Mouse (Mus musculus): ENCODE measurements around the gene Cwc22.

Cwc22 gene

GRCm38 (mm10) chr2:77945596-77946485, at the start of gene Cwc22:
TSS of gene Cwc22 (minus strand) at chr2:77946375.
- peak; percentile 77 for DNase-seq (ENCODE audit: low spot score)

DNA sequence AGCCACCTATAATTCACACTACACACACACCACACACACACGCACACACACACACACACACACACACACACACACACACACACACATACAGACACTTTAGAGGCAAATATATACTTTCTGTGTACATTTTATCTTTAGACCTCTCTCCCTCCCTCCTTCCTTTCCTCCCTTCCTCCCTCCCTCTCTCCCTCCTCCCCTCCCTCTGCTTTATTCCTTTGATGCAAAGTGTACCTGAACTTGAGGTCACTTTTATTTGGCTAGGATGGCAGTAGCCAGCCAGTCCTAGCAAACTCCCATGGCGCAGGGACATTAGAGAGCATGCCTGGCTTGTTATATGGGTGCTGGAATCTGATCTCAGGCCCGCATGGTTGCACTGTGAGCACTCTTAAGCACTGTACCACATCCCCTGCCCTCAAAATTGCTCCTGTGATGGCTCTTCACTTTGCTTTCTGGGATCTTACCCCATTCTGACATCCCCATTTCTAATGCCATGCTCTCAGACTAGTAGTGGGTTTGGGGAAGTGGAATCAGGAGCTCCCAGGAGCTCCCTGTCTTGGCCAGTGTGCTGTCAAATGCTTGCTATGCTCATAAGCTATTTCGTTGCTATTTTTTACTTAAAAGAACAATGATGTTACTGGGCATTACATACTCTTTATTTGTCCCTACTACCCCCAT, 47.7 kb upstream of the Cwc22 start:
- no peak for DNase-seq (ENCODE audit: low spot score)

DNA sequence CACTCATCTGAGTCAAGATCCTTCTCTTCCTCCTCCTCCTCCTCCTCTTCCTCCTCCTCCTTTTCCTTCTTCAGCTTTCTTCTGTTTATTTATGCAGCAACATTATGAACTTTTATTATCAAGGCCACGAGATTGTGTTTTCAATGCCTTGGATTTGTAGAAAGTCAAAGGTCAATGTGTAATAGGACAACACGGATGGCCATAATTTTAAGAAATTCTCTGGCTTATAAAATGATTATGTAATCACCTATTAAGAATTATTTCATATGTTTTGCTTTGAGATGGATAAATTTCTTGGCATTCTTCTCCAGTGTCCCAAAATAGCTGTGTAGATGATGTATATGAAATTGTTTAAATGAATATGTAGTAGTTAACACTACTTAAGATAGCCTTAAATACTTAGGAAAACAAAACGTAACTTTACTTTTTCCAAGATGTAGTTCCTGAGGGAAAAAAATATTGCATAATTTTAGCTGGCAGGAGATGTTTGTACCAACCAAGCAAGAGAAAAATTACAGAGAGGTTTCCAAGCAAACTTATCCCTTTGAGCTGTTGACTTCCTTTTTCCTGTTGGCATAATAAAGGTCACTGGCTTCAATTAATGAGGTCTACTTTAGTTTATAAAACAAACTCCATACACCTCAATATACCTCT, 46.9 kb upstream of the Cwc22 start:
- DNase-seq (ENCODE audit: low spot score) = no peak

DNA sequence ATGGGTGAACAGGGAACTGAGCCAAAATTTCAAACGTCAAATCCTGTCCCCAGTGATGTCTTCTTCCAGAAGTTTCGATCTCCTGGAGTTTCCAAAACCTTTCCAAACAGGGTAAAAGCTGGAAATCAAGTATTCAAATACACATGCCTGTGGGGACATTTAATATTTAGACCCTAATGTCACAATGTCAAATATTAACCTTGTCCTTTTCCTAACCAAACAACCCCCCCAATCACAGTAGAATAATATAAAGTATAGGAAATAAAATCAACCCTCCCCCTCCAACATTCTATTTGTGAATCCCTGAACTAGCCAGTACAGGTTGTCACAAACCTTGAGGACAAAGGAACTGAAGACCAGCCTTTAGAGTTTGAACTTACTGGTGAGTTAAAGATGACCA, 44.6 kb upstream of the Cwc22 start:
- DNase-seq (ENCODE audit: low spot score) = no peak

DNA sequence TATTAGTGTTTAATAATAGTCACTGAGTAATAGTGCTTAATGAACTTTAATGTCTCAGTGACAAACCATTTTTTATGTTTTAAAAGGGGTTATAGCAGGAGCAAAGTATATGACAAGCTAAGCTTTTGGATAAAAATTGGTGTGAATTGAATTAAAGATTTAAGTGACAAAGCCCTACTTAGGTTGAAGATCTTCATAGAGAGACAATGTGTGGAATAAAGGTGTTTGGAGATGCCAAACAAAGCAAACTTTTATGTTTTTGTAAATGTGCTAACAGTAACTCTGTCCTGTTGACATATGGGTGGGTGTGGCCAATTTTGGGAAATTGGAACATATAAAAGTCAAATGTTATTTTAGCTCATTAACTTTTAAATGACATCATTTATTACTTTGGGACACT, 43.9 kb upstream of the Cwc22 start:
- no peak for DNase-seq (ENCODE audit: low spot score)

- DNase-seq (ENCODE audit: low spot score) = no peak
Observed at GRCm38 (mm10) chr2:77989390-77989789, 43.2 kb upstream of the Cwc22 start.

DNA sequence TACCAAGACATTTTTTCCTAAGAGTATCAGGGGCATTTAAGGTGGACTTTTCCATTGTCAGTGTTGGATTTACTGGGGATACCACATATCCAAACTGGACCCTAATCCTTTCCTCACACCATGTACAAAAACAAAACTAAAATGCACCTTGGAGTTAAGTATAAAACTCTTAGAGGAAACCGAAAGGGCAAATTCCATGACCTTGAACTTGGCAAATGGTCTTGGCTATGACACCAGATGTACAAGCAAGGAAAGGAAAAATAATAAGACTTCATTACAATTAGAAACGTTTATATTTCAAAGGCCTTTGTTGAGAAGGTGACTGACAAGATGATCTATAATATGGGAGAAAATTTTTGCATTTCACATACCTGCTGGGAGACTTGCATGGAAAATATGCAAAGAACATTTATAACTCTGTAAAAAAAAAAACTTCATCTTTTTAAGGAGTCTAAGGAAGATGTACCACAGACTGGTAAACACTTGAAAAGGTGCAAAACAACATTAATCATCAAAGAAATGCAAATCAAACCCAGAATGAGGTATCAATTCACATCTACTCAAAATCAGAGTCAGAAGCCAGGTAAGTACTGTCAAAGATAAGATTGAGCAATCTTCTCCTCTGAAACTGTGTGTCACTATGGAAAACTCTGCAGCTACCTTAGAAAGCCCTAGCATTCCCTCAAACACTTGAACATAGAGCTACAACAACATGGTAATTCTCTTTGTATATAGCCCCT, 40.0 kb upstream of the Cwc22 start:
- no peak for DNase-seq (ENCODE audit: low spot score)

DNA sequence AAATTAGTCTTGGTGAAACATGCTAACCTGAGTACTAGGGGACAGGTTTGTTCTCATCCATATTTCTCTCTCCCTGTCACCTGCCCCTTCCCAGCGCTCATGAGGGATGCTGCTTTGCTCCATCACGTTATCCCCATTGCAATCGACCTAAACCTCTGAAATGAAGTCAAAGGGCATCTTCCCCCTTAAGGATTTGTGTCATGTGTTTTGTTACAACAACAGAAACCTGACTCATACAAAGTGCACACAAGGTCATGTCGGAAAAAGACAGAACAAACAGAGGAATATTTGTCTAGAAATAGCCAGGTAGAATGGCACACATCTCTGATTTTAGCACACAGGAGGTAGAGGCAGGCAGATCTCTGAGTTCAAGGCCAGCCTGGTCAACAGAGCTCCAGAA, 38.0 kb upstream of the Cwc22 start:
- DNase-seq (ENCODE audit: low spot score) = no peak

GRCm38 (mm10) chr2:77981826-77982225, 35.7 kb upstream of the Cwc22 start:
- DNase-seq (ENCODE audit: low spot score) = no peak

- no peak for DNase-seq (ENCODE audit: low spot score)
Observed at GRCm38 (mm10) chr2:77980696-77981095, 34.5 kb upstream of the Cwc22 start.

DNA sequence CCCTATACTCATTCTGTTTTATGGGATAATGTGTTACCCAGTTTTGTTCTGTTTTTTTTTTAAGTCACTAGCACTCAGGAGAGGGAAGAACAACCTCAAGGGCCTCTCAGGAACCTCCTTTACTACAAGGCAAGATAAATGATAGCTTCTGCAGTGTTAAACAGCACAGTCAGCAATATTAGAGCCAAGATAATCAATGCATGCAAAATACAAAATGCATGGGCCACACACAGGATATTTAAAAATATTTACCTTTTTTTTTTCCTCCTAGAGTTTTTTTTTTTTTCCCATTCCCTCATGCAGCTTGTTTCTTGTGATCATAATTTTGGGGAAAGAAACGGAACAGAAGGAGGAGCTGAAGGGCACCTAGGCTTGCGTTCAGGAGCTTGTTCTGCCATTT, 33.3 kb upstream of the Cwc22 start:
- DNase-seq (ENCODE audit: low spot score) = no peak

DNA sequence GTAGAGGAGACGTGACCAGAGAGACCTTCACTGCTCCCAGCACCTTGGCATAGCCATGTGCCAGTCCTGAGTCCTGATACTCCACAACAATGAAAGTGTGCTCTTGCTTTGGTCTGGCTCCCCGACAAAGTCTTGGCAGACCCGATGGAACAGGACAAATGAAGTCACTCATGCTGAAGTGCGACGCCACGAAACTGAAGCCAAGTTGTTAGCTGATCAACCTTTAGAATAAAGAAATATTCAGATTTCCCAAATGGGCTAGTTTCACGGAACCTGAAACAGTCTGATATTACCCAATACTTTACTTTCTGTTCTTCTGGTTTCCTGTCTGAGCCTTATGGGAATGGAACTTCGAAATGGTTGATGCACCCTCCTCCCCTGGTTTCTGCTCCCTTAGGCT, 32.9 kb upstream of the Cwc22 start:
- no peak for DNase-seq (ENCODE audit: low spot score)

- no peak for DNase-seq (ENCODE audit: low spot score)
Observed at GRCm38 (mm10) chr2:77978256-77978655, 32.1 kb upstream of the Cwc22 start.

GRCm38 (mm10) chr2:77976321-77976920, 30.2 kb upstream of the Cwc22 start:
- DNase-seq (ENCODE audit: low spot score) = no peak

GRCm38 (mm10) chr2:77975606-77976005, 29.4 kb upstream of the Cwc22 start:
- no peak for DNase-seq (ENCODE audit: low spot score)

GRCm38 (mm10) chr2:77974986-77975385, 28.8 kb upstream of the Cwc22 start:
- DNase-seq (ENCODE audit: low spot score) = no peak

- no peak for DNase-seq (ENCODE audit: low spot score)
Observed at GRCm38 (mm10) chr2:77974366-77974765, 28.2 kb upstream of the Cwc22 start.

GRCm38 (mm10) chr2:77973296-77973695, 27.1 kb upstream of the Cwc22 start:
- no peak for DNase-seq (ENCODE audit: low spot score)

DNA sequence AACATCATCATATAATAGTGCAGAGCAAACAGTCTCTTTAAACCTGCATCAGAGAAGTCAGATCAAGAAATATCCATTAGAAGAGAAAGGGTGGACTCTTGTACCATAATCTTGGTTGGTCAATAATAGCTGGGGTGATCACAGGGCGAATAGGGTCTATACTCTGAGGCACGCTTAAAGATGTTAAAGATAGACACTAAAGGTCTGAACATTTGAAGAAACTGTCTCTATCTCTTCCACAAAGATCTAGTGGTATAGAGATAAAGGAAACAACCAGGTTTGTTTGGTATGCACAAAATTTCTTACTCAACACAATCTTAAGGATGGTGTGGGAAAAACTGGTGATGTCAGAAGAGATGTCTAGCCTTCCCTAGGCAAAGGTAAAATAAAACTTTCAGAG, 26.4 kb upstream of the Cwc22 start:
- no peak for DNase-seq (ENCODE audit: low spot score)

- no peak for DNase-seq (ENCODE audit: low spot score)
Observed at GRCm38 (mm10) chr2:77971871-77972270, 25.7 kb upstream of the Cwc22 start.

DNA sequence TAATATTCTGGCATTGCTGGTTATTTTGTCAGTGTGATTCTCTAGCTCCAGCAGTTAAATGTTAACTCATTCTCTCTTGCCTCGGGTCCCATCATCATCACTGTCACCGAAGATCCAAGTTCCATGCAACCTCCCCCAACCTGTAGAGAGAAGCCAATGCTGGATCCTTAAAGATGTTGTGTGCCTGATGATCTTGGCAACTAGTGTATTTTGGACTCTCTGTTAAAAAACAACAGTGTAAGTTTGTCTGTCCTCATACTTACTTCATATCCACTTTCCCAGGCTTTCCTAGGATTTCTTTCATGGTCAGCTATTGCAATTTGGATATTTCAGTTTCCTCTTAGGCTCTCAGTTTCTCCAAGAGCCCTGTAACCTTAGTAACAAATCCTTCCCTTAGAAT, 25.2 kb upstream of the Cwc22 start:
- no peak for DNase-seq (ENCODE audit: low spot score)

GRCm38 (mm10) chr2:77970556-77970955, 24.4 kb upstream of the Cwc22 start:
- no peak for DNase-seq (ENCODE audit: low spot score)
